Mouse (Mus musculus) liver, embryonic 16.5 days (tissue): Measurements from ENCODE around the gene Gm14391. TPM values are rescaled to one million over a fixed set of nuclear protein-coding genes. Genes with fewer than 3 reads are reported as not detected.
"Not testable (repeated sequence)": the region's sequence is repeated elsewhere in the genome, so short reads cannot be mapped to it uniquely, and the experiment has no call there.

Source experiments
- ATAC-seq: fragments of 200-750 bp; cut with Nextera tagmentation; 2 replicates; pipeline ENCODE4 v1.8.0; 2017; ENCODE audit warnings: low read depth, mild to moderate bottlenecking, moderate number of reproducible peaks, moderate library complexity
- H3K27ac ChIP-seq: fragments of 300-500 bp; sonication (generic); 2 replicates; pipeline ENCODE4 v1.5.1; 2014; ENCODE audit warnings: mild to moderate bottlenecking, low read length
- H3K27me3 ChIP-seq: fragments of 300-500 bp; sonication (generic); 2 replicates; pipeline ENCODE4 v1.6.1; 2014; ENCODE audit warnings: low read depth, low read length, mixed read lengths; ENCODE audit not compliant: control insufficient read depth, insufficient read depth
- H3K36me3 ChIP-seq: fragments of 300-500 bp; sonication (generic); 2 replicates; pipeline ENCODE4 v1.6.1; 2014; ENCODE audit warnings: mild to moderate bottlenecking; ENCODE audit not compliant: control insufficient read depth, insufficient read depth
- H3K4me1 ChIP-seq: fragments of 300-500 bp; sonication (generic); 2 replicates; pipeline ENCODE4 v1.6.1; 2014; ENCODE audit warnings: low read depth, low read length, mixed read lengths; ENCODE audit not compliant: control insufficient read depth
- H3K4me2 ChIP-seq: fragments of 300-500 bp; sonication (generic); 2 replicates; pipeline ENCODE4 v1.6.1; 2014; ENCODE audit warnings: low read depth, low read length, mixed read lengths
- H3K4me3 ChIP-seq: fragments of 300-500 bp; sonication (generic); 2 replicates; pipeline ENCODE4 v1.5.1; 2014; ENCODE audit warnings: low read depth, mild to moderate bottlenecking, low read length
- H3K9ac ChIP-seq: fragments of 300-500 bp; sonication (generic); 2 replicates; pipeline ENCODE4 v1.6.1; 2014; ENCODE audit warnings: low read depth, low read length
- H3K9me3 ChIP-seq: fragments of 300-500 bp; sonication (generic); replicated peaks from 2 replicates; pipeline ENCODE4 v1.6.1; 2016; ENCODE audit warnings: low read length; ENCODE audit not compliant: control insufficient read depth
- WGBS: fragments of 180-500 bp; shearing (Covaris S2); extraction: QIAGEN DNeasy Blood & Tissue Kit; methylation state at CpG from one replicate; pipeline ENCODE4 v1.1.7; 2014; ENCODE audit not compliant: insufficient replicate concordance; 5-methylcytosine and 5-hydroxymethylcytosine counted together
- polyA plus RNA-seq: library from polyadenylated mRNA; unstranded; fragments of >200 nt; fragmentation: Nextera tagmentation; extraction: Ambion mirVana; gene quantifications from 2 replicates; pipeline ENCODE4 v1.2.1, GENCODE M21; 2015

Gene Gm14391
- polyA plus RNA-seq, 1 experiment from 2014 or later: 1.5 TPM

DNA sequence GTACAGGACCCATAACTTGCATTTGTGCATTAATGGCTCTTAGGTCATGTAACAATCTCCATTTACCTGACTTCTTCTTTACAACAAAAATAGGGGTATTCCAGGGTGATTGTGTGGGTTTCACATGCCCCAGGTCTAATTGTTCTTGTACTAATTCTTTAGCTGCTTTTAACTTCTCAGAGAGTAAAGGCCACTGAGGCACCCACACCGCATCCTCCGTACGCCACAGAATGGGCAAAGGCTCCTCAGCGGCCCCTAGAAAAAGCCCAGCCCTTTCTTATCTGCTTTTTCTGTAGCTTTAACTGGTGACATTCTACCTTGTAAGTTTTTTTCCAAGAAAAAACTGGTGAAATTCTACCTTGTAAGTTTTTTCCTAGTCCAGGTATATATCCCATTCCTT is 45.3 kb downstream of the Gm14391 start:
- 75% methylated on average over 4 of the region's 4 CpGs for WGBS
- H3K9ac ChIP-seq, H3K9me3 ChIP-seq, H3K4me2 ChIP-seq, ATAC-seq, H3K36me3 ChIP-seq, H3K27me3 ChIP-seq, H3K4me3 ChIP-seq, H3K27ac ChIP-seq, H3K4me1 ChIP-seq: not testable (repeated sequence)

GRCm38 (mm10) chr2:175158642-175159041 is 48.1 kb downstream of the Gm14391 start:
- Histone ChIP-seq H3K4me1 (no peaks in the 10 kb centered on the region), H3K9ac (no peak overlapping the region), H3K27me3 (no peaks in the 10 kb centered on the region), H3K36me3 (no peaks in the 10 kb centered on the region), H3K27ac (no peak overlapping the region), H3K4me2 (no peak overlapping the region), H3K4me3 (no peak overlapping the region), H3K9me3 (no peaks in the 10 kb centered on the region; the same call in 1 of the 2 replicates)
- ATAC-seq: no peak
- 50% methylated on average over 3 of the region's 3 CpGs for WGBS

DNA sequence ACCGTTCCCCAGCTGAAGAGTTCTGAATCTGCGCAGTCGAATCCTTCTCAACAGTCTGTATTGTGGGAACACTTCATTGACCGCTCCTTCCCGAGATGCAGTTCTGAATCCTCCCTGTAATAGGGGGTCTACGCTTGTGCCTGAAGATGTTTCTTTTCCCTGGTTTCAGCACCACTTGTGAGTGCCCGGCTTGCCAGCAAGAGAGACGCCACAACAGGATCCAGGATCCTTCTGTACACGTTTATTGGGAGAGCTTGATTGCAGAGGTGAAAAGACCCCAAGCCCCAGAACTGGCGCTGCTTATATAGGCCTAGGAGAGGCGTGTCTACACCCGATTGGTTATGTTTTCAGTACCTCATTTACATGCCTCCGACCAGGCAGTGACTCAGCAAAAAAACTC is 50.0 kb downstream of the Gm14391 start:
- Histone ChIP-seq H3K27ac (no peak overlapping the region), H3K4me1 (no peaks in the 10 kb centered on the region), H3K36me3 (no peaks in the 10 kb centered on the region), H3K4me2 (no peak overlapping the region), H3K27me3 (no peaks in the 10 kb centered on the region), H3K9ac (no peak overlapping the region), H3K9me3 (no peaks in the 10 kb centered on the region; the same call in 1 of the 2 replicates), H3K4me3 (no peak overlapping the region)
- no peak for ATAC-seq
- 74% methylated on average over 13 of the region's 13 CpGs for WGBS

DNA sequence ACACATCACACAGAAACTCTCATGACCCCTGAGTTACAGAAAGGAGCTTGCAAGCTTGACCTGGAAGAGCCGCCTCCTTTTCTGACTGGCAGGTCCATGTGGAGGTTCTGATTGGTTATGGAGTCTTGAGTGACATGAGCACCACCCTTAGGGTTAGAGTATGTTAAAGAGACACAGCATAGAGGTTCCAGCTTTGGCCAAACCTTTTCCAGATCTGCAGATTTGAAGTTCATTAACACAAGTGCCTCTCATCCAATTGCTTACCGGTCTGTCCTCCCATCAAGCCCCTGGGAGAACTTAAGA is 64.8 kb downstream of the Gm14391 start, which contains the start of gene Gm14399:
Gene Gm14399, minus strand, starts transcription at position 20 of the 303 bp plus-strand sequence.
- H3K27ac ChIP-seq, H3K9me3 ChIP-seq, H3K36me3 ChIP-seq, ATAC-seq, H3K27me3 ChIP-seq, H3K4me1 ChIP-seq, H3K4me2 ChIP-seq: not testable (repeated sequence)
- H3K9ac ChIP-seq: peak within 1 kb of the TSS; percentile 37; the same call in 1 of the 2 replicates
- 9% methylated on average over 1 of the region's 2 CpGs for WGBS
- H3K4me3 ChIP-seq: peak within 1 kb of the TSS; percentile 52

- peak overlapping the region; percentile 37; the same call in 1 of the 2 replicates for H3K9ac ChIP-seq
These were observed 65.4 kb downstream of the Gm14391 start for GRCm38 (mm10) chr2:175141118-175141992.

More at GRCm38 (mm10) chr2:175141118-175141992, 65.4 kb downstream of the Gm14391 start:
- not testable (repeated sequence) for H3K4me2 ChIP-seq, H3K27me3 ChIP-seq, H3K9me3 ChIP-seq, H3K4me1 ChIP-seq, H3K27ac ChIP-seq, H3K36me3 ChIP-seq, ATAC-seq
- WGBS: 3% methylated on average over 23 of the region's 25 CpGs
- H3K4me3 ChIP-seq: peak overlapping the region; percentile 52

Other genes with a start within 250 kb of the Gm14391 start
- not detected in 2 replicates for gene Gm14444, start 196.7 kb downstream of the Gm14391 start, polyA plus RNA-seq
- not detected in 2 replicates for gene Gm14393, start 139.1 kb downstream of the Gm14391 start, polyA plus RNA-seq
- 1.6 and 2.3 TPM in 2 replicates for gene Gm14399, start 64.9 kb downstream of the Gm14391 start, polyA plus RNA-seq
- 0.06 and 0.17 TPM in 2 replicates for gene Gm14443, start 31.0 kb downstream of the Gm14391 start, polyA plus RNA-seq
- 1.3 TPM in 1 of 2 replicates, not detected in the other for gene Gm14440, start 68.2 kb upstream of the Gm14391 start, polyA plus RNA-seq
- gene Gm4631, start 131.3 kb upstream of the Gm14391 start, polyA plus RNA-seq: 4.3 and 4.9 TPM in 2 replicates
- 0.85 and 1.2 TPM in 2 replicates for gene Zfp968, start 165.5 kb upstream of the Gm14391 start, polyA plus RNA-seq
- gene Gm4724, start 228.9 kb upstream of the Gm14391 start, polyA plus RNA-seq: 2.3 and 2.5 TPM in 2 replicates